ENCODE assay signal across 10 mouse cellular contexts in genomic region chr7:30295103-30295502, GRCm38 (mm10). TPM values are rescaled to one million over a fixed set of nuclear protein-coding genes. Genes with fewer than 3 reads are reported as not detected.
DNase-seq lines count a peak whose midpoint lies in the region; ATAC-seq and TF ChIP-seq lines count a peak whose summit lies in the region.
"Had no signal": no experiment of that assay in that cellular context is flagged by ENCODE, and none has a peak within 500 bp of the region (broad histone marks: within the 10 kb centered on the region; RNA-seq: fewer than 3 reads in every experiment).

No protein-coding gene starts in this region.

- no peak for TF ChIP-seq EP300 in heart, adult 2 months (IDR thresholded peaks at IDR 0.05; ENCODE audit: insufficient read depth, low read depth, low read length)

- H3K27me3 ChIP-seq in heart, adult 2 months (ENCODE audit: control insufficient read depth, insufficient read depth, low read length) = no peaks in the 10 kb centered on the region
- H3K27me3 ChIP-seq in forebrain, embryonic 10.5 days (ENCODE audit: poor library complexity, severe bottlenecking) = 0 out of 2 replicates have a peak, but pooled peaks cover 3% of the 10 kb centered on the region
- no peaks in the 10 kb centered on the region for H3K27me3 ChIP-seq in hindbrain, embryonic 14.5 days (ENCODE audit: control insufficient read depth, insufficient read depth, low read length)
- H3K27me3 ChIP-seq: embryonic facial prominence, embryonic 15.5 days had no signal

- no peak overlapping the region for H3K4me2 ChIP-seq in hindbrain, embryonic 14.5 days (replicated peaks)
- H3K4me2 ChIP-seq: embryonic facial prominence, embryonic 15.5 days had no signal

- no peaks in the 10 kb centered on the region for H3K79me2 ChIP-seq in heart, adult 2 months (replicated peaks; ENCODE audit: control insufficient read depth, insufficient read depth, low read length)

- H3K4me3 ChIP-seq in heart, adult 2 months = no peak overlapping the region
- no peak overlapping the region for H3K4me3 ChIP-seq in forebrain, embryonic 10.5 days
- no peak overlapping the region for H3K4me3 ChIP-seq in hindbrain, embryonic 14.5 days (replicated peaks; ENCODE audit: low read length)
- H3K4me3 ChIP-seq: embryonic facial prominence, embryonic 15.5 days had no signal

- H3K27ac ChIP-seq in heart, adult 2 months = no peak overlapping the region
- no peak overlapping the region for H3K27ac ChIP-seq in forebrain, embryonic 10.5 days
- no peak overlapping the region for H3K27ac ChIP-seq in hindbrain, embryonic 14.5 days
- H3K27ac ChIP-seq: embryonic facial prominence, embryonic 15.5 days had no signal

- 28% methylated on average over 10 of the region's 10 CpGs for WGBS in heart, adult 2 months
- 78% methylated on average over 10 of the region's 10 CpGs for WGBS in forebrain, embryonic 10.5 days
- 74% methylated on average over 10 of the region's 10 CpGs for WGBS in hindbrain, embryonic 14.5 days

- intact Hi-C loops in heart, adult 2 months (cut with DNase I) = no loop called here

- no peak for TF ChIP-seq POLR2A in heart, adult 2 months (IDR thresholded peaks at IDR 0.05; ENCODE audit: insufficient read depth, low read depth, low read length)

- H3K9me3 ChIP-seq in forebrain, embryonic 10.5 days = no peaks in the 10 kb centered on the region
- H3K9me3 ChIP-seq in hindbrain, embryonic 14.5 days (ENCODE audit: control insufficient read depth, low read length) = no peaks in the 10 kb centered on the region
- H3K9me3 ChIP-seq: embryonic facial prominence, embryonic 15.5 days had no signal

- peaks cover 5% of the 10 kb centered on the region; the same call in 1 of the 2 replicates for H3K4me1 ChIP-seq in heart, adult 2 months (ENCODE audit: control insufficient read depth, insufficient read depth, low read length)
- H3K4me1 ChIP-seq in forebrain, embryonic 10.5 days = peaks cover 24% of the 10 kb centered on the region
- H3K4me1 ChIP-seq in hindbrain, embryonic 14.5 days (replicated peaks; ENCODE audit: control insufficient read depth, insufficient read depth, low read length) = peaks cover 25% of the 10 kb centered on the region

- no peaks in the 10 kb centered on the region for H3K36me3 ChIP-seq in heart, adult 2 months (ENCODE audit: control insufficient read depth, insufficient read depth, low read length)
- peaks cover 74% of the 10 kb centered on the region for H3K36me3 ChIP-seq in forebrain, embryonic 10.5 days (replicated peaks)
- peaks cover 61% of the 10 kb centered on the region for H3K36me3 ChIP-seq in hindbrain, embryonic 14.5 days (replicated peaks; ENCODE audit: control insufficient read depth, insufficient read depth)

- H3K9ac ChIP-seq in heart, adult 2 months (ENCODE audit: low read depth, low read length) = no peak overlapping the region
- no peak overlapping the region for H3K9ac ChIP-seq in hindbrain, embryonic 14.5 days
- H3K9ac ChIP-seq: embryonic facial prominence, embryonic 15.5 days had no signal

- DNase-seq in kidney, postnatal 10 days = peak; percentile 70
- DNase-seq in kidney, adult 18-20 months = no peak
- DNase-seq in 3134 (ENCODE audit: extremely low read depth, insufficient read length, low spot score) = peak; percentile 25
- peak; percentile 89 for DNase-seq in adrenal gland, postnatal 14 days
- peak; percentile 55 to 68 for DNase-seq in heart, adult 2 months
- no peak for DNase-seq in forebrain, embryonic 10.5 days (ENCODE audit: extremely low spot score, low spot score)
- DNase-seq in spleen, postnatal 36 days (ENCODE audit: low spot score in 2 of 2) = no peak
- DNase-seq in hindbrain, embryonic 14.5 days (ENCODE audit: low spot score) = no peak

- ATAC-seq in hindbrain, embryonic 14.5 days (ENCODE audit: low FRiP score) = no peak

- TF ChIP-seq CTCF in heart, adult 2 months (IDR thresholded peaks at IDR 0.05) = no peak

RNA-seq across cellular contexts. Expression of gene Clip3, which starts 3.6 kb away (rescaled TPM):
- total RNA-seq in adrenal gland, postnatal 14 days (2021) = 26.9 and 44.7 TPM in 2 replicates
- 1 to 10 TPM; 5.6 TPM for total RNA-seq in heart, adult 2 months (2021)
- polyA plus RNA-seq in heart, adult 2 months (2012; rRNA removed) = 5.6 and 6.6 TPM in 2 replicates
- polyA plus RNA-seq in forebrain, embryonic 10.5 days (2016; fragmentation: Nextera tagmentation; extraction: Ambion mirVana) = 52.8 and 53.1 TPM in 2 replicates
- polyA plus RNA-seq in hindbrain, embryonic 14.5 days (2014; fragmentation: Nextera tagmentation; extraction: Ambion mirVana) = 123 and 146 TPM in 2 replicates

RNA-seq across cellular contexts. Expression of gene Alkbh6, which starts 13.4 kb away (rescaled TPM):
- 51.4 and 56.3 TPM in 2 replicates for total RNA-seq in adrenal gland, postnatal 14 days (2021)
- total RNA-seq in heart, adult 2 months (2021) = 10 to 100 TPM; 24.0 to 29.5 TPM
- 59.6 and 61.7 TPM in 2 replicates for polyA plus RNA-seq in heart, adult 2 months (2012; rRNA removed)
- polyA plus RNA-seq in forebrain, embryonic 10.5 days (2016; fragmentation: Nextera tagmentation; extraction: Ambion mirVana) = 82.3 and 90.2 TPM in 2 replicates
- 119 and 123 TPM in 2 replicates for polyA plus RNA-seq in hindbrain, embryonic 14.5 days (2014; fragmentation: Nextera tagmentation; extraction: Ambion mirVana)

RNA-seq across cellular contexts. Expression of gene Wdr62, which starts 14.9 kb away (rescaled TPM):
- total RNA-seq in adrenal gland, postnatal 14 days (2021) = 12.3 and 15.0 TPM in 2 replicates
- 1 to 10 TPM in 1 of 2 experiments, under 1 TPM in 1; 0.97 to 1.7 TPM for total RNA-seq in heart, adult 2 months (2021)
- 3.7 and 5.3 TPM in 2 replicates for polyA plus RNA-seq in heart, adult 2 months (2012; rRNA removed)
- 18.7 and 20.3 TPM in 2 replicates for polyA plus RNA-seq in forebrain, embryonic 10.5 days (2016; fragmentation: Nextera tagmentation; extraction: Ambion mirVana)
- 5.7 and 5.9 TPM in 2 replicates for polyA plus RNA-seq in hindbrain, embryonic 14.5 days (2014; fragmentation: Nextera tagmentation; extraction: Ambion mirVana)

RNA-seq across cellular contexts. Expression of gene Thap8, which starts 15.2 kb away (rescaled TPM):
- total RNA-seq in adrenal gland, postnatal 14 days (2021) = 0.33 and 0.38 TPM in 2 replicates
- total RNA-seq in heart, adult 2 months (2021) = not detected
- 0.10 TPM in 1 of 2 replicates, not detected in the other for polyA plus RNA-seq in heart, adult 2 months (2012; rRNA removed)
- 0.38 and 0.48 TPM in 2 replicates for polyA plus RNA-seq in forebrain, embryonic 10.5 days (2016; fragmentation: Nextera tagmentation; extraction: Ambion mirVana)
- polyA plus RNA-seq in hindbrain, embryonic 14.5 days (2014; fragmentation: Nextera tagmentation; extraction: Ambion mirVana) = 0.16 and 0.43 TPM in 2 replicates
- total RNA-seq: left cerebral cortex, adult 2 months had no signal

RNA-seq across cellular contexts. Expression of gene Syne4, which starts 19.5 kb away (rescaled TPM):
- total RNA-seq in adrenal gland, postnatal 14 days (2021) = 23.5 and 30.2 TPM in 2 replicates
- under 1 TPM; 0.26 to 0.50 TPM for total RNA-seq in heart, adult 2 months (2021)
- polyA plus RNA-seq in heart, adult 2 months (2012; rRNA removed) = 5.3 and 5.6 TPM in 2 replicates
- 29.8 and 32.8 TPM in 2 replicates for polyA plus RNA-seq in forebrain, embryonic 10.5 days (2016; fragmentation: Nextera tagmentation; extraction: Ambion mirVana)
- polyA plus RNA-seq in hindbrain, embryonic 14.5 days (2014; fragmentation: Nextera tagmentation; extraction: Ambion mirVana) = 10.7 and 11.9 TPM in 2 replicates

Comparison
In these comparisons a context has a peak if more than half of its experiments do, and no peak if none do; other contexts are left out.
1. DNase-seq: peak in kidney, postnatal 10 days (single experiment), 3134 (single experiment), adrenal gland, postnatal 14 days (single experiment) and heart, adult 2 months (2 of 2); none in kidney, adult 18-20 months (single experiment), forebrain, embryonic 10.5 days (single experiment), spleen, postnatal 36 days (0 of 2) and hindbrain, embryonic 14.5 days (single experiment).